In the genomic region with DNA sequence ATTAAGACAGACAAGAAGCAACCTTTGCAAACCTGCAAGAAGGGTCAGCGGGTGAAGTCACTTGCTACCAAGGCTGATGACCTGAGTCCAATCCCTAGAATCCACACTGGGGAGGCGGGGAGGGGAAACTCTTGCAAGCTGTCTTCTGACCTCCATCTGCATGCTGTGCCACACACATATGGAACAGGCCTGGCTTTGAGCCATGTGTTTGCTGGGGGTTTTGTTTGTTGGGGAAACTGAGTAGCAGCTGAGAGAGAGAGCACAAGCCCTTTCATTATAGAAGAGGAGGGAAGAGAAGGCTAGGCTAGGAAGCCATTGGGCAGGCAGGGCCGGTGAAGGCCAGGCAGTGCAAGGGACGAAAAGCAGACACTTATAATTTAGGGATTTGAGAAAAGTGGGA, we compare ENCODE assay signal across 11 mouse cellular contexts.
A peak's percentile ranks its signal among the peaks of the same experiment; 100 is the strongest.
DNase-seq lines count a peak whose midpoint lies in the region; ATAC-seq and TF ChIP-seq lines count a peak whose summit lies in the region.
"Had no signal": no experiment of that assay in that cellular context is flagged by ENCODE, and none has a peak within 500 bp of the region (broad histone marks: within the 10 kb centered on the region; RNA-seq: fewer than 3 reads in every experiment).

No protein-coding gene starts in this region.

- DNase-seq in cerebellum, adult 2 months = peak; percentile 54 to 57
- DNase-seq in cerebellum, postnatal 4 days (ENCODE audit: low spot score in 2 of 2) = no peak
- DNase-seq in neural tube, embryonic 10.5 days (ENCODE audit: extremely low spot score, low spot score) = no peak
- no peak for DNase-seq in frontal cortex, adult 2 months (ENCODE audit: extremely low spot score in 1 of 2, low spot score in 1 of 2)
- DNase-seq in layer of hippocampus, postnatal 14 days (ENCODE audit: low spot score in 2 of 2) = no peak
- DNase-seq: gastrocnemius, postnatal 36 days; kidney, adult 11 months had no signal

- no peaks in the 10 kb centered on the region for H3K9me3 ChIP-seq in neural tube, embryonic 12.5 days
- H3K9me3 ChIP-seq in midbrain, embryonic 12.5 days = no peaks in the 10 kb centered on the region

- H3K27me3 ChIP-seq in cerebellum, adult 2 months (ENCODE audit: control insufficient read depth, insufficient read depth, low read length) = no peaks in the 10 kb centered on the region
- 0 out of 2 replicates have a peak, but pooled peaks cover 2% of the 10 kb centered on the region for H3K27me3 ChIP-seq in neural tube, embryonic 12.5 days (replicated peaks)
- peaks cover 3% of the 10 kb centered on the region; the same call in 1 of the 2 replicates for H3K27me3 ChIP-seq in midbrain, embryonic 12.5 days

- no peak overlapping the region for H3K4me3 ChIP-seq in cerebellum, adult 2 months (replicated peaks; ENCODE audit: insufficient read depth, low read depth, low read length)
- no peak overlapping the region for H3K4me3 ChIP-seq in neural tube, embryonic 12.5 days
- H3K4me3 ChIP-seq in midbrain, embryonic 12.5 days = no peak overlapping the region

- H3K4me1 ChIP-seq in cerebellum, adult 2 months (ENCODE audit: control insufficient read depth, insufficient read depth, low read length) = peaks cover 70% of the 10 kb centered on the region
- H3K4me1 ChIP-seq in neural tube, embryonic 12.5 days = peaks cover 38% of the 10 kb centered on the region
- H3K4me1 ChIP-seq in midbrain, embryonic 12.5 days = peaks cover 37% of the 10 kb centered on the region

- 30% methylated on average over 4 of the region's 4 CpGs for WGBS in cerebellum, adult 2 months
- WGBS in neural tube, embryonic 12.5 days = 43% methylated on average over 4 of the region's 4 CpGs
- WGBS in midbrain, embryonic 12.5 days = 45% methylated on average over 4 of the region's 4 CpGs

- no peak for TF ChIP-seq POLR2A in cerebellum, adult 2 months (IDR thresholded peaks at IDR 0.05; ENCODE audit: borderline replicate concordance, insufficient read depth, low read length)

- H3K4me2 ChIP-seq in neural tube, embryonic 12.5 days (replicated peaks) = peak overlapping the region; percentile 19
- H3K4me2 ChIP-seq in midbrain, embryonic 12.5 days (replicated peaks) = no peak overlapping the region

- peak overlapping the region; percentile 32; the same call in 1 of the 2 replicates for H3K27ac ChIP-seq in cerebellum, adult 2 months (ENCODE audit: insufficient read depth, low read length)
- peak overlapping the region; percentile 11; the same call in 1 of the 2 replicates for H3K27ac ChIP-seq in neural tube, embryonic 12.5 days
- H3K27ac ChIP-seq in midbrain, embryonic 12.5 days (replicated peaks) = peak overlapping the region; percentile 65

- no peak for TF ChIP-seq CTCF in cerebellum, adult 2 months (IDR thresholded peaks at IDR 0.05; ENCODE audit: borderline replicate concordance, insufficient read depth, low read depth, low read length)

- H3K36me3 ChIP-seq in neural tube, embryonic 12.5 days = no peaks in the 10 kb centered on the region
- no peaks in the 10 kb centered on the region for H3K36me3 ChIP-seq in midbrain, embryonic 12.5 days
- H3K36me3 ChIP-seq: G1E had no signal

- ATAC-seq in neural tube, embryonic 12.5 days (ENCODE audit: low FRiP score, low read depth) = peak; percentile 42; the same call in 1 of the 2 replicates
- ATAC-seq in midbrain, embryonic 12.5 days (ENCODE audit: low FRiP score, low read depth) = no peak
- no peak for ATAC-seq in CD4-positive, CD25-positive, alpha-beta regulatory T cell, adult 4 months

- H3K9ac ChIP-seq in neural tube, embryonic 12.5 days = no peak overlapping the region
- no peak overlapping the region for H3K9ac ChIP-seq in midbrain, embryonic 12.5 days (replicated peaks)

Comparison
In these comparisons a context has a peak if more than half of its experiments do, and no peak if none do; other contexts are left out.
1. DNase-seq: peak in cerebellum, adult 2 months (2 of 2); none in cerebellum, postnatal 4 days (0 of 2), neural tube, embryonic 10.5 days (single experiment), frontal cortex, adult 2 months (0 of 2) and layer of hippocampus, postnatal 14 days (0 of 2).
2. H3K27ac ChIP-seq: peak in every context shown above with its lines; median percentile 65 in midbrain, embryonic 12.5 days; 32 in cerebellum, adult 2 months; 11 in neural tube, embryonic 12.5 days.